Comparison of ENCODE assay signal across 9 mouse cellular contexts in the genomic region with DNA sequence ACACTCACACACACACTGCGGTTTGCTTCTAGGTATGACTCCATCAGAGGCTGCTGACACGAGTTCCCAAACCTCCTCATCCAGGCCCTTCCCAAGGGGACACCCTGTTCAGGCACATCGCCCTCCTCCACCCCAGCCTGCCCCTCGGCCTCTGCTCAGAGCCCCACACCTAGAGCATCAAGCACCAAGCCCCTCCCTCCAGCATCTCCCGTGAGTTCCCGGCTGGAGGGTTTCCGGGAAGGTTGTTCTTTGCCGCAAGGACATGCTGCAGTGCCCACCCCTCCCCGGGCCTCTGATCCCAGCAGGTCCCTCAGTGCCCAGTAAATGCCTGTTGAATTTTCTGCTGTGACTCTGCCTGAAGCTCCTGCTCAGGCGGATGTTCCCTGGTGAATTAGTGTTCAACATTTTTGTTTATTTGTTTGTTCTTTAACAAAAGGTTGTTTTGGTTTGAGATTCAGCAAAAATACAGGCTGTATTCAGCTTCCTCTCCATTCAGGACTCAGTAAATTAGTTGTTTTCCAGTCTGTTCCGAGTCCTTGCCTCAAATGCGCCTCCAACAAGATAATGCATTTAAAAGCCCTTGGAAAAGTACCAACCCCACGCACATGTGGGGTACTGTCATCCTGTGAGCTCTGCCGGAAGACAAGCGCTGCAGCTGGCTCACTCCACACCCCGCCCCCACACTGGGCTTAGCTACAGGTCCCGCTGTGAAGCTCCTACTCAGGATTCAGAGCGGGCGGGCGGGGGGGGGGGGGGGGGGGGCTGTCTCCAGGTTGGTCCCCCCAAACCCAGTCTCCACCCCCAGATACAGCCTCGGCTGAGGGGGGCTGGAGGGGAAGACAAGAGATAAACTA. TPM values are rescaled to one million over a fixed set of nuclear protein-coding genes. Genes with fewer than 3 reads are reported as not detected.
DNase-seq lines count a peak whose midpoint lies in the region; ATAC-seq lines count a peak whose summit lies in the region.
"Had no signal": no experiment of that assay in that cellular context is flagged by ENCODE, and none has a peak within 500 bp of the region (broad histone marks: within the 10 kb centered on the region; RNA-seq: fewer than 3 reads in every experiment).

No protein-coding gene starts in this region.

- H3K4me3 ChIP-seq in kidney, embryonic 14.5 days (ENCODE audit: low read length): no peak overlapping the region
- 0 out of 2 replicates have a peak overlapping the region, but pooled peaks have one; percentile 6 for H3K4me3 ChIP-seq in embryonic facial prominence, embryonic 12.5 days
- no peak overlapping the region for H3K4me3 ChIP-seq in stomach, embryonic 16.5 days (replicated peaks; ENCODE audit: low read length)
- H3K4me3 ChIP-seq: liver, embryonic 15.5 days had no signal

- WGBS in kidney, embryonic 14.5 days: 8% methylated on average over 18 of the region's 21 CpGs
- 8% methylated on average over 19 of the region's 21 CpGs for WGBS in embryonic facial prominence, embryonic 12.5 days
- WGBS in stomach, embryonic 16.5 days: 14% methylated on average over 19 of the region's 21 CpGs

- H3K4me2 ChIP-seq in kidney, embryonic 14.5 days (replicated peaks; ENCODE audit: low read depth, low read length): peak overlapping the region; percentile 35
- H3K4me2 ChIP-seq in embryonic facial prominence, embryonic 12.5 days (replicated peaks): peak overlapping the region; percentile 39
- H3K4me2 ChIP-seq in stomach, embryonic 16.5 days (ENCODE audit: low read depth, low read length): peak overlapping the region; percentile 25
- H3K4me2 ChIP-seq: liver, embryonic 15.5 days had no signal

- no peak overlapping the region for H3K27ac ChIP-seq in kidney, embryonic 14.5 days (ENCODE audit: low read depth, low read length)
- H3K27ac ChIP-seq in embryonic facial prominence, embryonic 12.5 days: 0 out of 2 replicates have a peak overlapping the region, but pooled peaks have one; percentile 23
- H3K27ac ChIP-seq in stomach, embryonic 16.5 days (ENCODE audit: low read length): no peak overlapping the region
- H3K27ac ChIP-seq: liver, embryonic 15.5 days had no signal

- peaks cover 11% of the 10 kb centered on the region; the same call in 1 of the 2 replicates for H3K9me3 ChIP-seq in kidney, embryonic 14.5 days (ENCODE audit: control insufficient read depth, low read length)
- peaks cover 9% of the 10 kb centered on the region; the same call in 1 of the 2 replicates for H3K9me3 ChIP-seq in embryonic facial prominence, embryonic 12.5 days
- peaks cover 19% of the 10 kb centered on the region for H3K9me3 ChIP-seq in stomach, embryonic 16.5 days (replicated peaks; ENCODE audit: control insufficient read depth, low read length)
- H3K9me3 ChIP-seq: liver, embryonic 15.5 days had no signal

- no peak overlapping the region for H3K9ac ChIP-seq in kidney, embryonic 14.5 days (ENCODE audit: low read depth, low read length)
- H3K9ac ChIP-seq in embryonic facial prominence, embryonic 12.5 days: no peak overlapping the region
- H3K9ac ChIP-seq in stomach, embryonic 16.5 days (ENCODE audit: low read length): peak overlapping the region; percentile 23; the same call in 1 of the 2 replicates
- H3K9ac ChIP-seq: liver, embryonic 15.5 days had no signal

- H3K4me1 ChIP-seq in kidney, embryonic 14.5 days (ENCODE audit: control insufficient read depth, insufficient read depth, low read length): peaks cover 7% of the 10 kb centered on the region; the same call in 1 of the 2 replicates
- peaks cover 11% of the 10 kb centered on the region; the same call in 1 of the 2 replicates for H3K4me1 ChIP-seq in embryonic facial prominence, embryonic 12.5 days
- H3K4me1 ChIP-seq in stomach, embryonic 16.5 days (ENCODE audit: control insufficient read depth, insufficient read depth, low read length): peaks cover 7% of the 10 kb centered on the region; the same call in 1 of the 2 replicates
- H3K4me1 ChIP-seq: liver, embryonic 15.5 days had no signal

- peaks cover 23% of the 10 kb centered on the region; the same call in 1 of the 2 replicates for H3K36me3 ChIP-seq in kidney, embryonic 14.5 days (ENCODE audit: control insufficient read depth, insufficient read depth, low read length)
- H3K36me3 ChIP-seq in embryonic facial prominence, embryonic 12.5 days: peaks cover 34% of the 10 kb centered on the region
- peaks cover 17% of the 10 kb centered on the region for H3K36me3 ChIP-seq in stomach, embryonic 16.5 days (ENCODE audit: control insufficient read depth, insufficient read depth, low read length)

- ATAC-seq in kidney, embryonic 14.5 days (ENCODE audit: low FRiP score, low TSS enrichment): peak; percentile 80
- peak; percentile 71; the same call in 1 of the 2 replicates for ATAC-seq in embryonic facial prominence, embryonic 12.5 days (ENCODE audit: insufficient number of reproducible peaks, insufficient read depth, low FRiP score, low TSS enrichment)
- ATAC-seq in stomach, embryonic 16.5 days (ENCODE audit: insufficient read depth, low FRiP score): peak; percentile 49; the same call in 1 of the 2 replicates

- no peak for DNase-seq in kidney, adult 8-10 months
- peak; percentile 69 for DNase-seq in heart, postnatal 4 days
- peak; percentile 41 to 66 for DNase-seq in layer of hippocampus, postnatal 14 days (ENCODE audit: low spot score in 2 of 2)
- DNase-seq in mesoderm, embryonic 11.5 days (ENCODE audit: low read depth, low spot score): peak; percentile 66
- DNase-seq in urinary bladder, adult 18-20 months (ENCODE audit: low spot score in 2 of 2): no peak

- H3K27me3 ChIP-seq in kidney, embryonic 14.5 days (ENCODE audit: control insufficient read depth, insufficient read depth, low read length): no peaks in the 10 kb centered on the region
- no peaks in the 10 kb centered on the region for H3K27me3 ChIP-seq in embryonic facial prominence, embryonic 12.5 days
- no peaks in the 10 kb centered on the region for H3K27me3 ChIP-seq in stomach, embryonic 16.5 days (ENCODE audit: control insufficient read depth, insufficient read depth, low read length)
- H3K27me3 ChIP-seq: liver, embryonic 15.5 days had no signal

RNA-seq across cellular contexts. Expression of gene Npepl1, which starts 16.6 kb away (rescaled TPM):
- polyA plus RNA-seq in kidney, embryonic 14.5 days (2014; fragmentation: Nextera tagmentation; extraction: Ambion mirVana): 29.8 and 41.3 TPM in 2 replicates
- 51.3 and 52.4 TPM in 2 replicates for polyA plus RNA-seq in embryonic facial prominence, embryonic 12.5 days (2016; fragmentation: Nextera tagmentation; extraction: Ambion mirVana)
- total RNA-seq in heart, postnatal 4 days (2021): 10 to 100 TPM; 64.1 to 65.0 TPM
- 10 to 100 TPM; 13.5 to 16.1 TPM for total RNA-seq in layer of hippocampus, postnatal 14 days (2021)
- 46.9 and 55.1 TPM in 2 replicates for polyA plus RNA-seq in stomach, embryonic 16.5 days (2015; fragmentation: Nextera tagmentation; extraction: Ambion mirVana)

RNA-seq across cellular contexts. Expression of gene Stx16, which starts 50.6 kb away (rescaled TPM):
- 9.0 and 10.1 TPM in 2 replicates for polyA plus RNA-seq in kidney, embryonic 14.5 days (2014; fragmentation: Nextera tagmentation; extraction: Ambion mirVana)
- polyA plus RNA-seq in embryonic facial prominence, embryonic 12.5 days (2016; fragmentation: Nextera tagmentation; extraction: Ambion mirVana): 12.9 and 13.4 TPM in 2 replicates
- total RNA-seq in heart, postnatal 4 days (2021): 10 to 100 TPM; 37.5 to 38.3 TPM
- total RNA-seq in layer of hippocampus, postnatal 14 days (2021): 10 to 100 TPM; 50.2 to 51.9 TPM
- 12.8 and 14.8 TPM in 2 replicates for polyA plus RNA-seq in stomach, embryonic 16.5 days (2015; fragmentation: Nextera tagmentation; extraction: Ambion mirVana)

Comparison
In these comparisons a context has a peak if more than half of its experiments do, and no peak if none do; other contexts are left out.
1. DNase-seq: peak in heart, postnatal 4 days (single experiment), layer of hippocampus, postnatal 14 days (2 of 2) and mesoderm, embryonic 11.5 days (single experiment); none in kidney, adult 8-10 months (0 of 2) and urinary bladder, adult 18-20 months (0 of 2).
2. Peak in every context shown above with its lines, with median percentiles within 50 percentile points of each other: ATAC-seq and H3K4me2 ChIP-seq.